Mouse (Mus musculus): ENCODE data around the gene Peg10.

Gene Peg10

GRCm38 (mm10) chr6:4746696-4747439 is at the start of gene Peg10, which contains the start of gene Sgce:
Gene Peg10, plus strand, starts transcription at chr6:4747306.
Gene Sgce, minus strand, starts transcription at chr6:4747207.
- ATAC-seq (ENCODE audit: low TSS enrichment) = peak; percentile 32

- ATAC-seq (ENCODE audit: low TSS enrichment) = no peak
Measured at GRCm38 (mm10) chr6:4701641-4702040, 45.5 kb upstream of the Peg10 start.

- ATAC-seq (ENCODE audit: low TSS enrichment) = no peak
Measured at GRCm38 (mm10) chr6:4703908-4704307, 43.2 kb upstream of the Peg10 start.

GRCm38 (mm10) chr6:4706415-4706814 is 40.7 kb upstream of the Peg10 start:
- ATAC-seq (ENCODE audit: low TSS enrichment) = no peak

GRCm38 (mm10) chr6:4708971-4709370 is 38.1 kb upstream of the Peg10 start:
- ATAC-seq (ENCODE audit: low TSS enrichment) = no peak

- ATAC-seq (ENCODE audit: low TSS enrichment) = no peak
Measured at GRCm38 (mm10) chr6:4716171-4716570, 30.9 kb upstream of the Peg10 start.

- no peak for ATAC-seq (ENCODE audit: low TSS enrichment)
Measured at GRCm38 (mm10) chr6:4717344-4717743, 29.8 kb upstream of the Peg10 start.

GRCm38 (mm10) chr6:4722142-4722541 is 25.0 kb upstream of the Peg10 start:
- ATAC-seq (ENCODE audit: low TSS enrichment) = peak; percentile 59

- ATAC-seq (ENCODE audit: low TSS enrichment) = no peak
Measured at GRCm38 (mm10) chr6:4722739-4723138, 24.4 kb upstream of the Peg10 start.

GRCm38 (mm10) chr6:4723998-4724757 is 22.9 kb upstream of the Peg10 start:
- ATAC-seq (ENCODE audit: low TSS enrichment) = no peak

GRCm38 (mm10) chr6:4728305-4728704 is 18.8 kb upstream of the Peg10 start:
- no peak for ATAC-seq (ENCODE audit: low TSS enrichment)

- no peak for ATAC-seq (ENCODE audit: low TSS enrichment)
Measured at GRCm38 (mm10) chr6:4731675-4732074, 15.4 kb upstream of the Peg10 start.

GRCm38 (mm10) chr6:4733208-4733607 is 13.9 kb upstream of the Peg10 start:
- no peak for ATAC-seq (ENCODE audit: low TSS enrichment)

GRCm38 (mm10) chr6:4736372-4736771 is 10.7 kb upstream of the Peg10 start:
- no peak for ATAC-seq (ENCODE audit: low TSS enrichment)

- ATAC-seq (ENCODE audit: low TSS enrichment) = no peak
Measured at GRCm38 (mm10) chr6:4738034-4738629, 9.0 kb upstream of the Peg10 start.

GRCm38 (mm10) chr6:4738717-4739116 is 8.4 kb upstream of the Peg10 start:
- no peak for ATAC-seq (ENCODE audit: low TSS enrichment)

- no peak for ATAC-seq (ENCODE audit: low TSS enrichment)
Measured at GRCm38 (mm10) chr6:4739522-4740355, 7.4 kb upstream of the Peg10 start.

- ATAC-seq (ENCODE audit: low TSS enrichment) = peak; percentile 89
Measured at GRCm38 (mm10) chr6:4740511-4740910, 6.6 kb upstream of the Peg10 start.

- ATAC-seq (ENCODE audit: low TSS enrichment) = no peak
Measured at GRCm38 (mm10) chr6:4746036-4746695, 940 bp upstream of the Peg10 start.

- ATAC-seq (ENCODE audit: low TSS enrichment) = peak; percentile 45
Measured at GRCm38 (mm10) chr6:4747677-4748505, 785 bp downstream of the Peg10 start.

Measured in frontal cortex, adult (tissue).